Mouse (Mus musculus) midbrain, embryonic 14.5 days (tissue): ENCODE measurements around the gene Cyb5d1. TPM values are rescaled to one million over a fixed set of nuclear protein-coding genes. Genes with fewer than 3 reads are reported as not detected.
"Not testable (repeated sequence)": the region's sequence is repeated elsewhere in the genome, so short reads cannot be mapped to it uniquely, and the experiment has no call there.

ENCODE experiments used
- ATAC-seq: fragments of 200-750 bp; cut with Nextera tagmentation; 2 replicates; pipeline ENCODE4 v1.8.0; 2017; ENCODE audit warnings: moderate number of reproducible peaks, moderate library complexity; ENCODE audit not compliant: low FRiP score, low TSS enrichment
- DNase-seq: peaks from one replicate; pipeline ENCODE4 v3.0.0-alpha.2; 2015
- H3K27ac ChIP-seq: fragments of 300-500 bp; sonication (generic); replicated peaks from 2 replicates; pipeline ENCODE4 v1.5.1; 2014; ENCODE audit warnings: mild to moderate bottlenecking, low read depth, low read length, moderate library complexity
- H3K27me3 ChIP-seq: fragments of 300-500 bp; sonication (generic); 2 replicates; pipeline ENCODE4 v1.6.1; 2014; ENCODE audit warnings: low read length, control low read depth, mixed read lengths; ENCODE audit not compliant: control insufficient read depth, insufficient read depth
- H3K36me3 ChIP-seq: fragments of 300-500 bp; sonication (generic); 2 replicates; pipeline ENCODE4 v1.6.1; 2014; ENCODE audit warnings: low read length, control low read depth; ENCODE audit not compliant: control insufficient read depth, insufficient read depth
- H3K4me1 ChIP-seq: fragments of 300-500 bp; sonication (generic); 2 replicates; pipeline ENCODE4 v1.6.1; 2014; ENCODE audit warnings: mild to moderate bottlenecking, antibody characterized with exemption, low read length, control low read depth; ENCODE audit not compliant: control insufficient read depth, insufficient read depth
- H3K4me2 ChIP-seq: fragments of 300-500 bp; sonication (generic); 2 replicates; pipeline ENCODE4 v1.6.1; 2014; ENCODE audit warnings: mild to moderate bottlenecking, low read length, moderate library complexity
- H3K4me3 ChIP-seq: fragments of 300-500 bp; sonication (generic); replicated peaks from 2 replicates; pipeline ENCODE4 v1.5.1; 2014; ENCODE audit warnings: low read depth, low read length
- H3K9ac ChIP-seq: fragments of 300-500 bp; sonication (generic); replicated peaks from 2 replicates; pipeline ENCODE4 v1.6.1; 2014; ENCODE audit warnings: mild to moderate bottlenecking, low read length, moderate library complexity
- H3K9me3 ChIP-seq: fragments of 300-500 bp; sonication (generic); 2 replicates; pipeline ENCODE4 v1.6.1; 2016; ENCODE audit warnings: low read length, control low read depth, mixed read lengths; ENCODE audit not compliant: control insufficient read depth
- WGBS: fragments of 180-500 bp; shearing (Covaris S2); extraction: QIAGEN DNeasy Blood & Tissue Kit; methylation state at CpG from one replicate; pipeline ENCODE4 v1.1.7; 2014; 5-methylcytosine and 5-hydroxymethylcytosine counted together
- polyA plus RNA-seq: library from polyadenylated mRNA; unstranded; fragments of >200 nt; fragmentation: Nextera tagmentation; extraction: Ambion mirVana; gene quantifications from 2 replicates; pipeline ENCODE4 v1.2.1, GENCODE M21; 2014

Gene Cyb5d1
- polyA plus RNA-seq, 1 experiment from 2014 or later = 24.8 TPM

DNA sequence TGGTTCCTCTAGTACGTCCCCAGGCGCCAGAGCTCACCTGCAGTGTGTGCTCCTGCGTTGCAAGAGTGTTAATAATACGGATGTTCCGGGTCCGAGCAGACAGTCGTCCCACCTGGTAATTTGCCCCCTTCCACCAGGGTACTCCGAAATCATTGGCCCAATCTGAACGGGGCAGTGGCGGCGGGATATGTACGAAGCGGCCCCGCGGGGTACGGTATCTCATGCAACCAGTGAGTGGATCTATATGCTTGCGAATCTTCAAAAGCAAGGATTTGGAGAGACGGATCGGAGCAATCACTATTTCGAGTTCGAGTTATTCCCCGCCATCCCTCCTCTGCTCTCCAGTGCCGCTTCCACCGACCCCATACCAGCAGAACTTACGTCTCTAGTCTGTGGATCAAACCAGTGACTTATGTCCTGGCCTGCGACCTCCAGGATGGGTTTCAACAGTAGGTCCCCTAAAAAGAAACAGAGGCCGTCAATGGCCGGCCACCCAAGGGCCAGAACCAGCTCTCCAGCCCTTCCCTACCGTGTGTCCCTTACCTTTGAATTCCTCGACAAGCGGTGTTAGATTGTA lies 752 bp downstream of the Cyb5d1 start:
- Histone ChIP-seq H3K36me3 (peaks cover 23% of the 10 kb centered on the region), H3K4me1 (peaks cover 17% of the 10 kb centered on the region; the same call in 1 of the 2 replicates), H3K27ac (peak overlapping the region; percentile 96; the same call in 1 of the 2 replicates), H3K4me2 (peak overlapping the region; percentile 84), H3K4me3 (peak overlapping the region; percentile 65), H3K9ac (peak overlapping the region; percentile 62)
- H3K9me3 ChIP-seq, ATAC-seq, H3K27me3 ChIP-seq: not testable (repeated sequence)
- 1% methylated on average over 31 of the region's 31 CpGs for WGBS
- peak; percentile 27 for DNase-seq

DNA sequence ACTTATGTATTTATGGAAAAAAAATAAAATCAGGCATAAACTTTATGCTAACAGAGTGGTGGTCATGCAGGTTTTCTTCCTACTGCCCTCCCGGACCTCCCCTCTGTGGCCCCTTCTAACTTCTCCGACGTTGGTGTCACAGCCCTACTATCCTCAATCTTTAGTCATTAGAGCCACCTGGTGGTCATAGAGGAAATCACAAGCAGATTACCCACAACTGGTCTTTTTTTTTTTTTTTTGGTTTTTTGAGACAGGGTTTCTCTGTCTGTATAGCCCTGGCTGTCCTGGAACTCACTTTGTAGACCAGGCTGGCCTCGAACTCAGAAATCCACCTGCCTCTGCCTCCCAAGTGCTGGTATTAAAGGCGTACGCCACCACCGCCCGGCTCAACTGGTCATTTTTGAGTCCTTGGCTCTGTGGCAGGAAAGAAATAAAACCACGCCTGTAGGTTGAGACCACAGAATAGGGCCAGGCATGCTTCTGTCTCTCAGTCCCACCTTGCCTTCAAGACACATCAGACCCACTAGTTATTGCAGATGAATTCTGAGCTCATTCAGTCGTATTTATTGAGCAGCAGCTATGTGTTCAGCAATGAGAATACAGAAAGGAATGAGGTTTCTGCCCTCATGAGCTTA lies 4.9 kb downstream of the Cyb5d1 start:
- no peaks in the 10 kb centered on the region for H3K27me3 ChIP-seq
- no peak overlapping the region for H3K9ac ChIP-seq
- H3K27ac ChIP-seq = no peak overlapping the region
- 0 out of 2 replicates have a peak, but pooled peaks cover 5% of the 10 kb centered on the region for H3K36me3 ChIP-seq
- ATAC-seq (no peak; the same call in 1 of the 2 replicates), DNase-seq (peak; percentile 92)
- H3K4me1 ChIP-seq = peaks cover 5% of the 10 kb centered on the region; the same call in 1 of the 2 replicates
- no peak overlapping the region for H3K4me3 ChIP-seq
- no peak overlapping the region for H3K4me2 ChIP-seq
- H3K9me3 ChIP-seq = no peaks in the 10 kb centered on the region
- 53% methylated on average over 10 of the region's 10 CpGs for WGBS

DNA sequence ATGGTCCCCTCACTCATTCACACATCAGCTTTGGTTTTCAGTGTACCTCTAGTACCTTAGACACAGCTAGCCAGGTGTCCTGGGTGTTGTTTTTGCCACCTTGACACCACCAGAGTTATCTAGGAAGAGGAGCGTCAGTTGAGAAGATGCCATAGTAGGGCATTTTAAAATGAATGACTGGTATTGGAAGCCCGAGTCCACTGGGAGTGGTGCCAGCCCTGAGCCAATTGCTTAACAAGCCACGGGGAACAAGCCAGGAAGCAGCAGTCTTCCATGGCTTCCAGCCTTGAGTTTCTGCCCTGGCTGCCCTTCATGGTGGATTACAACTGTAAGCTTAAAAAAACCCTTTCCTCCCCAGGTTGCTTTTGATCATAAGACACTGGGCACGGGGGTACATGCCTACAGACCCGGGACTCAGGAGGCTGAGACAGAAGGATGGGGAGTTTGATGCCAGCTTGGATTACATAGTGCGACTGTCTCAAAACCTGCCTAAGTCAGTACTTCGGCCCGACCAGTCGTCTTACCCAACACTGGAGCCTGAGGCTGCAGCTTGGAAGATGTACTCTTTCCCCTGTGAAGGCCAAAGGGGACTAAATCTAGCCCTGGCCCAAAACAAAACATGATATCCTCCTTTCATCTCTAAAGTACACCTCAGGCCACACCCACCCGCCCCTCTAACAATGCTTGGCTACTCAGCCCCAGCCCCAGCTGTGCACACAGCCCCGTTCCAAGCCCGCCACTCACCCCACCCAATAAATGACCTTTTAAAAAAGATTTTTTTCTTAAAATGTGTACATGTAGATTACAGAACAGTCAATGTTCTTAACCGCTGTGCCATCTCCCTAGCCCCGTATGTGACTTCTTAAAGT lies 5.7 kb downstream of the Cyb5d1 start:
- Histone ChIP-seq H3K27me3 (no peaks in the 10 kb centered on the region), H3K4me1 (peaks cover 5% of the 10 kb centered on the region; the same call in 1 of the 2 replicates), H3K27ac (no peak overlapping the region), H3K4me2 (no peak overlapping the region), H3K4me3 (no peak overlapping the region), H3K9me3 (no peaks in the 10 kb centered on the region), H3K9ac (no peak overlapping the region), H3K36me3 (0 out of 2 replicates have a peak, but pooled peaks cover 5% of the 10 kb centered on the region)
- ATAC-seq (no peak), DNase-seq (peak; percentile 25)
- WGBS = 65% methylated on average over 14 of the region's 14 CpGs

DNA sequence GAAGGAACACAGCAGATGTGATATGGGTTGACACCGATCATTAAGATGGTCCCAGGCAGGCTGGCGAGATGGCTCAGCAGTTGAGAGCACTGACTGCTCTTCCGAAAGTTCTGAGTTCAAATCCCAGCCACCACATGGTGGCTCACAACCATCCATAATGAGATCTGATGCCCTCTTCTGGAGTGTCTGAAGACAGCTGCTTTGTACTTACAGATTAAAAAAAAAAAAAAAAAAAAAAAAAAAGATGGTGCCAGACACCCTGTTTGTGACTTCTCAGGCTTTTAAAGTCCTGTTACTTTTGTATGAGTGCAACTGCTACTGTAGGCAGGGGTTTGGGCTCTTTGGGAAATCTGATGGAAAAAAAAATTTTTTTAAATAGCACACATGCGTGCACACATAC lies 6.8 kb downstream of the Cyb5d1 start:
- H3K27ac ChIP-seq = no peak overlapping the region
- no peak overlapping the region for H3K4me3 ChIP-seq
- DNase-seq = no peak
- no peak overlapping the region for H3K4me2 ChIP-seq
- H3K9ac ChIP-seq = no peak overlapping the region
- no peaks in the 10 kb centered on the region for H3K27me3 ChIP-seq
- ATAC-seq = no peak
- H3K4me1 ChIP-seq = no peaks in the 10 kb centered on the region
- WGBS = 95% methylated on average over 4 of the region's 4 CpGs
- 0 out of 2 replicates have a peak, but pooled peaks cover 5% of the 10 kb centered on the region for H3K36me3 ChIP-seq
- no peaks in the 10 kb centered on the region for H3K9me3 ChIP-seq

DNA sequence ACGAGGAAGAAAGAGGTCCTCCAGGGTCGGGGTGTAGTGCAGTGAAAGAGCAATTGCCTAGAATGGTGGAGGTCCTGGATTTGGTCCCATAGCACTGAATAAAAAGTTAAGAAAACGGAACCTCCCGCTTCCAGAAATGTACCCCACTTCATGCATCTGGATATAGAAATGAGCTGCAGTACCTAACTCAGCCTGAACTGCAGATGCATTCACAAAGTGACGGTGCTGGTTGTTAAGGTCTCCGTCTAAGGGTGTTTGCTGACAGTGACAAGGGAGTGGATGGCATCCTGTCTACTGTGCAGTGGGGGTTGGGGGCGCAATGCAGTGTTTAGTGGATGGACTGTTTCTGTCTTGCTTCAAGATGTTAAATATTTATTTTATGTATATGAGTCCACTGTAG lies 8.7 kb downstream of the Cyb5d1 start:
- Histone ChIP-seq H3K27ac (no peak overlapping the region), H3K27me3 (no peaks in the 10 kb centered on the region), H3K4me2 (no peak overlapping the region), H3K4me3 (no peak overlapping the region), H3K4me1 (no peaks in the 10 kb centered on the region), H3K9ac (no peak overlapping the region), H3K36me3 (no peaks in the 10 kb centered on the region), H3K9me3 (no peaks in the 10 kb centered on the region)
- ATAC-seq = no peak
- 79% methylated on average over 7 of the region's 7 CpGs for WGBS
- DNase-seq = no peak

DNA sequence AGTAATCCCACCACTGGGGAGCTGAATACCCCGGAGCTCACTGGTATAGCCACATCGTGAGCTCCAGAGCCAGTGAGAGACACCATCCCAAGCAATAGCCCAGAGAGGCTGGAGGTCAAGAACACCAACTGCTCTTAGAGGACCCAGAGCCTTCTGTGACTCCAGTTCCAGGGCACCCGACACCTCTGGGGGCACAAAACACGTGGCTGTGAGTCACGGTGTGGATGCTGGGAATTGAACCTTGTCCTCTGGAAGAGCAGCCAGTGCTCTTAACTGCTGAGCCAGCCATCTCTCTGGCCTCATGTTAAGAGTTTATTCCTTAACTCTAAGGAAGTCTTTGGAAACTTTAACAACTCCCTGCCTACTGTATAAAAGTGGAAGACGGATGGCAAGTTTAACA lies 10.5 kb downstream of the Cyb5d1 start:
- no peaks in the 10 kb centered on the region for H3K9me3 ChIP-seq
- WGBS = 82% methylated on average over 6 of the region's 6 CpGs
- H3K4me3 ChIP-seq = no peak overlapping the region
- no peak overlapping the region for H3K9ac ChIP-seq
- ATAC-seq (no peak), DNase-seq (no peak)
- no peak overlapping the region for H3K4me2 ChIP-seq
- no peaks in the 10 kb centered on the region for H3K4me1 ChIP-seq
- H3K27me3 ChIP-seq = no peaks in the 10 kb centered on the region
- H3K36me3 ChIP-seq = no peaks in the 10 kb centered on the region
- no peak overlapping the region for H3K27ac ChIP-seq

DNA sequence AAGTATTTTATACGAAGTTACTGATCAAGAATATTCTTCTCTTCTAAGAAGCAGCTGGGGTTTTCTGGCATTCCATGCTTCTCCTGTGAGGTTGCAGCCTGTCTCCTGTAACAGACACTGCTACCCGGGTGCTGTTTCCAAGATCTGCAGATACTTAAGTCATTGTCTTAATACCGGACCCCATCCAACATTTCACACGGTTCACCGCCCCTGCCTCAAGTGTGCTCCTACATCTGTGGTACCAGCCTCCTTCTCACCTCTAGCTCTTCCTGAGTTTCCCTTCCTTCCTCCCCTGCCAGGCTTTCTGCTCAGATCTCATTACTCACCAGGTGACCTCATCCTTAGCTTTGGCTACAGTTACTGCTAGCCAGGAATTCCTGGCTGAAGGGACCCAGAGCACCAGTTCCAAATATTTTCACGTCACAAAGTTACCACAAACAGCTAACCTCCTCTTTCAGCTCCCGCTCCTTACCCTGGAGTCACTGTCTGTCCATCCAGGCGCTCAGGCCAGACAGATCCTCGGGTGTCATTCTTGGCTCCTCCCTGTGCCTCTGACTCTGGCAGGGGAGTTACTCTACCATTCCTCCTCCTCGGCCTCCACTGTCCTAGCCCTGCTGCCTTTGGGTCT lies 12.8 kb downstream of the Cyb5d1 start:
- no peak overlapping the region for H3K4me3 ChIP-seq
- no peaks in the 10 kb centered on the region for H3K27me3 ChIP-seq
- H3K4me2 ChIP-seq = no peak overlapping the region
- DNase-seq (no peak), ATAC-seq (no peak)
- H3K27ac ChIP-seq = no peak overlapping the region
- H3K4me1 ChIP-seq = no peaks in the 10 kb centered on the region
- 68% methylated on average over 10 of the region's 10 CpGs for WGBS
- H3K36me3 ChIP-seq = no peaks in the 10 kb centered on the region
- H3K9ac ChIP-seq = no peak overlapping the region
- no peaks in the 10 kb centered on the region for H3K9me3 ChIP-seq

DNA sequence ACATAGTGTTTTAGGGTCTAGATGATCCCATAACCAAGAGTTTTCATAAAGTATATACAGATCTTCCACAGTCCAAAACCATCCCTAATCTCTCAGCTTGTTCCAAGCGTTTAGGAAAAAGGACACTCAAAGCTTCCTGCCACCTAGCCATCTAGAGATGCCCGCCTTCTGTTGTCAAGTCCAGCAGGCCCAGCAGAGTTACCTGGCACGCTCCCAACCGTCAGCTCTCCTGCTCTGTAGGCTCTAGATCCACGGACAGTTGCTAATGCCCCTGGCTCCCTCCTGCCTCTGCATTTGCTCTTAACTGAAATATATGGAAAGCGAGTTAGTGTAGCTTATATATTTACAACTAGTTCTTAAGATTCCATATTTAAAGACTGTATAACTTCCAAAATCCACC lies 14.1 kb downstream of the Cyb5d1 start:
- Histone ChIP-seq H3K27me3 (no peaks in the 10 kb centered on the region), H3K9me3 (no peaks in the 10 kb centered on the region), H3K4me3 (no peak overlapping the region), H3K9ac (no peak overlapping the region), H3K4me1 (no peaks in the 10 kb centered on the region), H3K27ac (no peak overlapping the region), H3K4me2 (no peak overlapping the region), H3K36me3 (no peaks in the 10 kb centered on the region)
- no peak for DNase-seq
- WGBS = 83% methylated on average over 6 of the region's 6 CpGs
- no peak for ATAC-seq
